In genomic region chr1:136277366-136277765, GRCm38 (mm10) we compare ENCODE assay signal across 26 mouse cellular contexts. TPM values are rescaled to one million over a fixed set of nuclear protein-coding genes. Genes with fewer than 3 reads are reported as not detected.
"Had no signal": no experiment of that assay in that cellular context is flagged by ENCODE, and none has a peak within 500 bp of the region (broad histone marks: within the 10 kb centered on the region; RNA-seq: fewer than 3 reads in every experiment).

No protein-coding gene starts in this region.

- H3K4me2 ChIP-seq: liver, embryonic 15.5 days; lung, embryonic 15.5 days; midbrain, embryonic 11.5 days; midbrain, embryonic 13.5 days; midbrain, embryonic 15.5 days; neural tube, embryonic 13.5 days had no signal

- H3K27ac ChIP-seq: liver, embryonic 15.5 days; lung, embryonic 15.5 days; macrophage; midbrain, embryonic 13.5 days; midbrain, embryonic 15.5 days; neural tube, embryonic 13.5 days had no signal

- ATAC-seq: liver, postnatal 0 days; lung, postnatal 0 days; midbrain, embryonic 13.5 days; midbrain, embryonic 15.5 days had no signal

- H3K4me3 ChIP-seq: liver, embryonic 15.5 days; lung, embryonic 15.5 days; megakaryocyte, embryonic 14.5 days; midbrain, embryonic 13.5 days; midbrain, embryonic 15.5 days; neural tube, embryonic 13.5 days had no signal

- H3K4me1 ChIP-seq: liver, embryonic 15.5 days; lung, embryonic 15.5 days; megakaryocyte, embryonic 14.5 days; midbrain, embryonic 13.5 days; midbrain, embryonic 15.5 days; neural tube, embryonic 13.5 days had no signal

- H3K9ac ChIP-seq: liver, embryonic 15.5 days; liver, postnatal 0 days; lung, embryonic 15.5 days; midbrain, embryonic 13.5 days; midbrain, embryonic 15.5 days; neural tube, embryonic 13.5 days had no signal

- H3K9me3 ChIP-seq: liver, embryonic 15.5 days; lung, embryonic 15.5 days; megakaryocyte, embryonic 14.5 days; midbrain, embryonic 13.5 days; midbrain, embryonic 15.5 days; neural tube, embryonic 13.5 days had no signal

- DNase-seq: liver, postnatal 0 days; lung, adult 2 months; lung, postnatal 14 days; lung, postnatal 36 days; retina, postnatal 1 day; right cerebral cortex, adult 18-20 months; right cerebral cortex, postnatal 25 days; right cerebral cortex, postnatal 4 days; spleen, adult 18-20 months; thymus, adult 18-20 months; thymus, postnatal 14 days; thymus, postnatal 4 days had no signal

- H3K27me3 ChIP-seq: liver, embryonic 15.5 days; lung, embryonic 15.5 days; midbrain, embryonic 13.5 days; midbrain, embryonic 15.5 days; neural tube, embryonic 13.5 days had no signal

RNA-seq across cellular contexts. Expression of gene Gpr25, which starts 16.7 kb away (rescaled TPM):
- total RNA-seq: megakaryocyte progenitor cell, adult 5-6 weeks; monocyte, adult 5-6 weeks; neutrophil, adult 5-6 weeks had no signal
- polyA plus RNA-seq: liver, embryonic 15.5 days; liver, postnatal 0 days; lung, embryonic 15.5 days; lung, postnatal 0 days; macrophage; midbrain, embryonic 11.5 days; midbrain, embryonic 13.5 days; stomach, embryonic 14.5 days; stomach, embryonic 16.5 days had no signal

RNA-seq across cellular contexts. Expression of gene Inava, which starts 43.3 kb away (rescaled TPM):
- total RNA-seq: megakaryocyte progenitor cell, adult 5-6 weeks; monocyte, adult 5-6 weeks; neutrophil, adult 5-6 weeks had no signal
- polyA plus RNA-seq: macrophage had no signal
